Mouse (Mus musculus) spleen, adult 2 months (tissue): Measurements from ENCODE around the gene Zfp185.

Experiments used
- CTCF ChIP-seq: fragments of 200-500 bp; IDR thresholded peaks from 2 replicates; pipeline ENCODE4 v1.5.1; 2011; ENCODE audit warnings: mild to moderate bottlenecking, inconsistent platforms; ENCODE audit not compliant: insufficient read depth, insufficient read length, insufficient replicate concordance; ENCODE audit errors: extremely low read depth
- POLR2A ChIP-seq: fragments of 200-500 bp; IDR thresholded peaks from 2 replicates; pipeline ENCODE4 v1.6.1; 2011; ENCODE audit warnings: low read depth, low read length, inconsistent platforms

GRCm38 (mm10) chrX:72988431-72988830 lies 1.3 kb downstream of the Zfp185 start:
- TF ChIP-seq CTCF (no peak), POLR2A (no peak)
